ENCODE assay signal across 8 mouse cellular contexts in the genomic region with DNA sequence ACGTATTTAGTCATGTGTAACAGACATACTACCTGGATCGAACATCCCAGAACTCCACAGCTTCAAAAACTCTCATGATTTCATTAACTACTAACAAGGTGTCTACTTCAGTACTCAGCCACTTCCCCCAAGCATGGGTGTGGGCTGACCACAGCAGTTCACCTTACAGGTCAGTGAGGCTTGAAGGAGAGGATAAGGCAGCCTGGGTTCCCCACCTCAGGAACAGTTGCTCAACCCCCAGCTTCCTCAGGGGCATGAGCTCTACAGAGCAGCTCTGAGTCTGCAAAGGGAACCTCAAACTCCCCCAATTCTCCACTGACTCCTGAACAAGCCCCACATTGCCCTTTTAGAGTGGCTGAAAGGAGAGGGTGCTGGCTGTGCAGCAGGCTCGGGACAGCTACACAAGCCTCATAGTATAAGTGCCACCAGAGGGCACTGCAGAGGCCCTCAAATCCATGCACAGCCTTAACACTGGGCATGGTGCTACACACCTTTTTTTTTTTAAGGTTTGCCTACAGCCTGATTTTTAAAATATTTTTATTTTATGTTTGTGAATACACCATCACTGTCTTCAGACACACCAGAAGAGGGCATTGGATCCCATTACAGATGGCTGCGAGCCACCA. TPM values are rescaled to one million over a fixed set of nuclear protein-coding genes. Genes with fewer than 3 reads are reported as not detected.
A peak's percentile ranks its signal among the peaks of the same experiment; 100 is the strongest.
DNase-seq lines count a peak whose midpoint lies in the region; ATAC-seq lines count a peak whose summit lies in the region.
"Had no signal": no experiment of that assay in that cellular context is flagged by ENCODE, and none has a peak within 500 bp of the region (broad histone marks: within the 10 kb centered on the region; RNA-seq: fewer than 3 reads in every experiment).

No protein-coding gene starts in this region.

- 77% methylated on average over 4 of the region's 4 CpGs for WGBS in midbrain, embryonic 12.5 days
- WGBS in midbrain, embryonic 13.5 days: 77% methylated on average over 4 of the region's 4 CpGs
- 52% methylated on average over 4 of the region's 4 CpGs for WGBS in liver, embryonic 12.5 days (ENCODE audit: insufficient replicate concordance)

- H3K4me2 ChIP-seq in midbrain, embryonic 12.5 days (replicated peaks): no peak overlapping the region
- H3K4me2 ChIP-seq in midbrain, embryonic 13.5 days (replicated peaks): no peak overlapping the region
- no peak overlapping the region for H3K4me2 ChIP-seq in liver, embryonic 12.5 days
- H3K4me2 ChIP-seq: heart, embryonic 13.5 days had no signal

- no peak overlapping the region for H3K27ac ChIP-seq in midbrain, embryonic 12.5 days (replicated peaks)
- H3K27ac ChIP-seq in midbrain, embryonic 13.5 days: no peak overlapping the region
- no peak overlapping the region for H3K27ac ChIP-seq in liver, embryonic 12.5 days

- DNase-seq in adipocyte (ENCODE audit: low spot score): peak; percentile 74
- DNase-seq in retina, postnatal 7 days (ENCODE audit: low read depth, low spot score): peak; percentile 28
- no peak for DNase-seq in gastrocnemius, postnatal 14 days

- no peak overlapping the region for H3K9ac ChIP-seq in midbrain, embryonic 12.5 days (replicated peaks)
- H3K9ac ChIP-seq in midbrain, embryonic 13.5 days (replicated peaks): no peak overlapping the region
- no peak overlapping the region for H3K9ac ChIP-seq in liver, embryonic 12.5 days

- intact Hi-C loops in gastrocnemius, postnatal 14 days (cut with DNase I; ENCODE audit: low total_unique reads): loop anchor here (5.0 kb wide), 1 partner anchor 162 kb away; no protein-coding TSS in a partner anchor

- H3K4me1 ChIP-seq in midbrain, embryonic 12.5 days: no peaks in the 10 kb centered on the region
- H3K4me1 ChIP-seq in midbrain, embryonic 13.5 days (replicated peaks): no peaks in the 10 kb centered on the region
- peaks cover 9% of the 10 kb centered on the region; the same call in 1 of the 2 replicates for H3K4me1 ChIP-seq in liver, embryonic 12.5 days

- H3K36me3 ChIP-seq in midbrain, embryonic 12.5 days: no peaks in the 10 kb centered on the region
- no peaks in the 10 kb centered on the region for H3K36me3 ChIP-seq in midbrain, embryonic 13.5 days
- no peaks in the 10 kb centered on the region for H3K36me3 ChIP-seq in liver, embryonic 12.5 days
- H3K36me3 ChIP-seq: heart, embryonic 13.5 days had no signal

- no peak overlapping the region for H3K4me3 ChIP-seq in midbrain, embryonic 12.5 days
- no peak overlapping the region for H3K4me3 ChIP-seq in midbrain, embryonic 13.5 days (replicated peaks)
- no peak overlapping the region for H3K4me3 ChIP-seq in liver, embryonic 12.5 days
- H3K4me3 ChIP-seq: heart, embryonic 13.5 days had no signal

- 0 out of 2 replicates have a peak, but pooled peaks have one; percentile 23 for ATAC-seq in midbrain, embryonic 12.5 days (ENCODE audit: low FRiP score, low read depth)
- no peak for ATAC-seq in midbrain, embryonic 13.5 days
- ATAC-seq in granulocyte monocyte progenitor cell, adult 5-6 weeks (replicated peaks; ENCODE audit: poor library complexity, severe bottlenecking): peak; percentile 83
- ATAC-seq in liver, embryonic 12.5 days: peak; percentile 57; the same call in 1 of the 2 replicates

- no peaks in the 10 kb centered on the region for H3K27me3 ChIP-seq in midbrain, embryonic 12.5 days
- no peaks in the 10 kb centered on the region for H3K27me3 ChIP-seq in midbrain, embryonic 13.5 days
- peaks cover 14% of the 10 kb centered on the region; the same call in 1 of the 2 replicates for H3K27me3 ChIP-seq in liver, embryonic 12.5 days (replicated peaks)
- H3K27me3 ChIP-seq: heart, embryonic 13.5 days had no signal

- no peaks in the 10 kb centered on the region for H3K9me3 ChIP-seq in midbrain, embryonic 12.5 days
- no peaks in the 10 kb centered on the region for H3K9me3 ChIP-seq in midbrain, embryonic 13.5 days
- H3K9me3 ChIP-seq in liver, embryonic 12.5 days (replicated peaks): no peaks in the 10 kb centered on the region
- H3K9me3 ChIP-seq: heart, embryonic 13.5 days had no signal

RNA-seq across cellular contexts. Expression of a gene that starts 15.9 kb away (rescaled TPM):
- polyA plus RNA-seq in midbrain, embryonic 12.5 days (2016; fragmentation: Nextera tagmentation; extraction: Ambion mirVana): 66.8 and 68.2 TPM in 2 replicates
- polyA plus RNA-seq in midbrain, embryonic 13.5 days (2015; fragmentation: Nextera tagmentation; extraction: Ambion mirVana): 79.1 and 85.4 TPM in 2 replicates
- 34.2 and 72.9 TPM in 2 replicates for total RNA-seq in granulocyte monocyte progenitor cell, adult 5-6 weeks (2014; fragmentation: Nextera tagmentation)
- total RNA-seq in granulocyte monocyte progenitor cell, adult 5-6 weeks (2017): 19.3 and 34.8 TPM in 2 replicates
- 16.8 and 19.7 TPM in 2 replicates for polyA plus RNA-seq in liver, embryonic 12.5 days (2016; fragmentation: Nextera tagmentation; extraction: Ambion mirVana)
- total RNA-seq in gastrocnemius, postnatal 14 days (2021): 10 to 100 TPM in 1 of 2 experiments, 1 to 10 TPM in 1; 9.9 to 10.7 TPM

RNA-seq across cellular contexts. Expression of a gene that starts 17.8 kb away (rescaled TPM):
- polyA plus RNA-seq in midbrain, embryonic 12.5 days (2016; fragmentation: Nextera tagmentation; extraction: Ambion mirVana): not detected in 2 replicates
- polyA plus RNA-seq in midbrain, embryonic 13.5 days (2015; fragmentation: Nextera tagmentation; extraction: Ambion mirVana): not detected in 2 replicates
- not detected in 2 replicates for total RNA-seq in granulocyte monocyte progenitor cell, adult 5-6 weeks (2014; fragmentation: Nextera tagmentation)
- total RNA-seq in granulocyte monocyte progenitor cell, adult 5-6 weeks (2017): not detected in 2 replicates
- polyA plus RNA-seq in liver, embryonic 12.5 days (2016; fragmentation: Nextera tagmentation; extraction: Ambion mirVana): 0.11 TPM in 1 of 2 replicates, not detected in the other
- not detected for total RNA-seq in gastrocnemius, postnatal 14 days (2021)
- polyA plus RNA-seq: heart, embryonic 13.5 days had no signal

RNA-seq across cellular contexts. Expression of a gene that starts 27.2 kb away (rescaled TPM):
- polyA plus RNA-seq in midbrain, embryonic 12.5 days (2016; fragmentation: Nextera tagmentation; extraction: Ambion mirVana): 0.98 TPM in 1 of 2 replicates, not detected in the other
- polyA plus RNA-seq in midbrain, embryonic 13.5 days (2015; fragmentation: Nextera tagmentation; extraction: Ambion mirVana): 0.81 TPM in 1 of 2 replicates, not detected in the other
- total RNA-seq in granulocyte monocyte progenitor cell, adult 5-6 weeks (2014; fragmentation: Nextera tagmentation): not detected in 2 replicates
- total RNA-seq in granulocyte monocyte progenitor cell, adult 5-6 weeks (2017): not detected in 2 replicates
- 5.7 and 6.9 TPM in 2 replicates for polyA plus RNA-seq in liver, embryonic 12.5 days (2016; fragmentation: Nextera tagmentation; extraction: Ambion mirVana)
- not detected for total RNA-seq in gastrocnemius, postnatal 14 days (2021)

RNA-seq across cellular contexts. Expression of a gene that starts 33.5 kb away (rescaled TPM):
- polyA plus RNA-seq in midbrain, embryonic 12.5 days (2016; fragmentation: Nextera tagmentation; extraction: Ambion mirVana): 90.2 and 95.8 TPM in 2 replicates
- polyA plus RNA-seq in midbrain, embryonic 13.5 days (2015; fragmentation: Nextera tagmentation; extraction: Ambion mirVana): 137 and 139 TPM in 2 replicates
- total RNA-seq in granulocyte monocyte progenitor cell, adult 5-6 weeks (2014; fragmentation: Nextera tagmentation): 61.2 and 81.6 TPM in 2 replicates
- total RNA-seq in granulocyte monocyte progenitor cell, adult 5-6 weeks (2017): 17.9 and 20.2 TPM in 2 replicates
- 42.3 and 43.2 TPM in 2 replicates for polyA plus RNA-seq in liver, embryonic 12.5 days (2016; fragmentation: Nextera tagmentation; extraction: Ambion mirVana)
- 10 to 100 TPM; 11.1 to 11.3 TPM for total RNA-seq in gastrocnemius, postnatal 14 days (2021)

RNA-seq across cellular contexts. Expression of a gene that starts 41.3 kb away (rescaled TPM):
- 117 and 124 TPM in 2 replicates for polyA plus RNA-seq in midbrain, embryonic 12.5 days (2016; fragmentation: Nextera tagmentation; extraction: Ambion mirVana)
- polyA plus RNA-seq in midbrain, embryonic 13.5 days (2015; fragmentation: Nextera tagmentation; extraction: Ambion mirVana): 130 and 131 TPM in 2 replicates
- 45.1 and 51.5 TPM in 2 replicates for total RNA-seq in granulocyte monocyte progenitor cell, adult 5-6 weeks (2014; fragmentation: Nextera tagmentation)
- total RNA-seq in granulocyte monocyte progenitor cell, adult 5-6 weeks (2017): 13.2 and 15.8 TPM in 2 replicates
- polyA plus RNA-seq in liver, embryonic 12.5 days (2016; fragmentation: Nextera tagmentation; extraction: Ambion mirVana): 61.2 and 62.7 TPM in 2 replicates
- 10 to 100 TPM; 23.3 to 23.8 TPM for total RNA-seq in gastrocnemius, postnatal 14 days (2021)
